Mouse (Mus musculus): ENCODE results near the gene Gm14137. TPM values are rescaled to one million over a fixed set of nuclear protein-coding genes. Genes with fewer than 3 reads are reported as not detected.

Gene Gm14137
- total and polyA plus RNA-seq, 3 experiments = 2.3 to 9.2 (median 3.3) TPM

- Histone ChIP-seq H3K79me2 (replicated peaks; ENCODE audit: control insufficient read depth, extremely low read depth, insufficient read depth, poor library complexity, severe bottlenecking) (peaks cover 6% of the 10 kb centered on the region; the same call in 1 of the 2 replicates), H3K4me3 (replicated peaks in 1 of 3; ENCODE audit: low read depth in 2 of 3, low read length in 2 of 3, poor library complexity in 1 of 3) (peak overlapping the region; percentile 83 to 94 (median 90)), H3K9me3 (replicated peaks; ENCODE audit: low read length) (no peaks in the 10 kb centered on the region), H3K4me1 (ENCODE audit: control insufficient read depth in 1 of 2, insufficient read depth in 2 of 2) (peaks cover 0 to 17% of the 10 kb centered on the region in 2 experiments; a peak in 2 of 4 replicates), H3K4me2 (ENCODE audit: insufficient read depth, low read depth, poor library complexity, severe bottlenecking) (peak overlapping the region; percentile 95; the same call in 1 of the 2 replicates), H3K27me3 (replicated peaks) (no peaks in the 10 kb centered on the region), H3K9ac (ENCODE audit: insufficient read depth, low read depth) (peak overlapping the region; percentile 74), H3K27ac (ENCODE audit: insufficient read depth, low read depth) (no peak overlapping the region), H3K36me3 (replicated peaks in 1 of 2; ENCODE audit: control insufficient read depth in 1 of 2, insufficient read depth in 1 of 2, low read length in 1 of 2) (peaks cover 26 to 47% of the 10 kb centered on the region in 2 experiments)
- TF ChIP-seq USF2 (conservative IDR thresholded peaks at IDR 0.05; ENCODE audit: low read depth, low read length) = no peak
- TF ChIP-seq MAFK (IDR thresholded peaks at IDR 0.05; ENCODE audit: insufficient replicate concordance, low read length) = no peak
- TF ChIP-seq IRF4 (IDR thresholded peaks at IDR 0.05; ENCODE audit: low read depth, low read length) = no peak
- no peak for TF ChIP-seq RCOR1 (conservative IDR thresholded peaks at IDR 0.05; ENCODE audit: low read depth, low read length)
- TF ChIP-seq SIN3A (IDR thresholded peaks at IDR 0.05; ENCODE audit: low read length) = no peak
- no peak for TF ChIP-seq USF1 (IDR thresholded peaks at IDR 0.05; ENCODE audit: low read depth, low read length)
- TF ChIP-seq JUND (conservative IDR thresholded peaks at IDR 0.05; ENCODE audit: low read depth, low read length) = no peak
- peak; percentile 67 for TF ChIP-seq ELF1 (IDR thresholded peaks at IDR 0.05; ENCODE audit: low read depth, low read length)
- TF ChIP-seq ZMIZ1 (IDR thresholded peaks at IDR 0.05; ENCODE audit: low read depth, low read length) = no peak; the same call in 1 of the 2 replicates
- TF ChIP-seq TCF12 (IDR thresholded peaks at IDR 0.05; ENCODE audit: low read depth, low read length) = no peak
- no peak for TF ChIP-seq RAD21 (IDR thresholded peaks at IDR 0.05; ENCODE audit: low read depth, low read length)
- TF ChIP-seq MYC (IDR thresholded peaks at IDR 0.05; ENCODE audit: low read depth, low read length) = 0 out of 2 replicates have a peak, but pooled peaks have one; percentile 14
- TF ChIP-seq NRF1 (IDR thresholded peaks at IDR 0.05; ENCODE audit: low read depth, low read length) = no peak
- TF ChIP-seq SMC3 (IDR thresholded peaks at IDR 0.05; ENCODE audit: low read depth, low read length) = no peak
- TF ChIP-seq MXI1 (IDR thresholded peaks at IDR 0.05; ENCODE audit: low read depth, low read length) = peak; percentile 12; the same call in 1 of the 2 replicates
- TF ChIP-seq POLR2AphosphoS2 (IDR thresholded peaks at IDR 0.05; ENCODE audit: low read depth, low read length) = no peak
- no peak for TF ChIP-seq CTCF (conservative IDR thresholded peaks at IDR 0.05 in 1 of 2, IDR thresholded peaks at IDR 0.05 in 1 of 2; ENCODE audit: low read depth in 2 of 2, low read length in 2 of 2)
- peak; percentile 51 for DNase-seq (ENCODE audit: extremely low read depth)
- in situ Hi-C loops (cut with MboI; ENCODE audit: low pct_ligation_motif_present, low pct_unique_long_range_greater_than_20kb, low sequenced_read_pairs) = no loop called here
- dilution Hi-C loops (cut with MboI; ENCODE audit: extremely low pct_ligation_motif_present, extremely low pct_unique_long_range_greater_than_20kb, low sequenced_read_pairs) = no loop called here
Measured at GRCm38 (mm10) chr2:119209176-119209507, 34.8 kb downstream of the Gm14137 start.

Other genes with a start within 250 kb of the Gm14137 start
- 4.4 and 5.1 TPM in 2 replicates for gene Chst14, start 248.0 kb upstream of the Gm14137 start, total RNA-seq (2012; rRNA removed)
- gene Chst14, start 248.0 kb upstream of the Gm14137 start, total RNA-seq (2014; rRNA removed) = 3.1 and 4.7 TPM in 2 replicates
- 6.7 and 8.4 TPM in 2 replicates for gene Chst14, start 248.0 kb upstream of the Gm14137 start, polyA plus RNA-seq (2012; ENCODE audit: insufficient read length, low read depth)
- 11.7 and 13.9 TPM in 2 replicates for gene Ccdc32, start 145.1 kb upstream of the Gm14137 start, total RNA-seq (2012; rRNA removed)
- 17.6 and 18.3 TPM in 2 replicates for gene Ccdc32, start 145.1 kb upstream of the Gm14137 start, total RNA-seq (2014; rRNA removed)
- 11.5 and 11.8 TPM in 2 replicates for gene Ccdc32, start 145.1 kb upstream of the Gm14137 start, polyA plus RNA-seq (2012; ENCODE audit: insufficient read length, low read depth)
- 14.7 and 14.8 TPM in 2 replicates for gene Rpusd2, start 139.7 kb upstream of the Gm14137 start, total RNA-seq (2012; rRNA removed)
- 9.3 and 10.7 TPM in 2 replicates for gene Rpusd2, start 139.7 kb upstream of the Gm14137 start, total RNA-seq (2014; rRNA removed)
- gene Rpusd2, start 139.7 kb upstream of the Gm14137 start, polyA plus RNA-seq (2012; ENCODE audit: insufficient read length, low read depth) = 12.3 and 13.7 TPM in 2 replicates
- 19.9 and 23.3 TPM in 2 replicates for gene Knl1, start 127.4 kb upstream of the Gm14137 start, total RNA-seq (2012; rRNA removed)
- gene Knl1, start 127.4 kb upstream of the Gm14137 start, total RNA-seq (2014; rRNA removed) = 23.8 and 29.6 TPM in 2 replicates
- gene Knl1, start 127.4 kb upstream of the Gm14137 start, polyA plus RNA-seq (2012; ENCODE audit: insufficient read length, low read depth) = 13.7 and 16.2 TPM in 2 replicates
- gene Rad51, start 61.7 kb upstream of the Gm14137 start, total RNA-seq (2012; rRNA removed) = 40.5 and 45.0 TPM in 2 replicates
- gene Rad51, start 61.7 kb upstream of the Gm14137 start, total RNA-seq (2014; rRNA removed) = 16.1 and 18.6 TPM in 2 replicates
- gene Rad51, start 61.7 kb upstream of the Gm14137 start, polyA plus RNA-seq (2012; ENCODE audit: insufficient read length, low read depth) = 87.5 and 109 TPM in 2 replicates
- gene Rmdn3, start 17.5 kb upstream of the Gm14137 start, total RNA-seq (2012; rRNA removed) = 49.9 and 52.0 TPM in 2 replicates
- 59.1 and 61.2 TPM in 2 replicates for gene Rmdn3, start 17.5 kb upstream of the Gm14137 start, total RNA-seq (2014; rRNA removed)
- gene Rmdn3, start 17.5 kb upstream of the Gm14137 start, polyA plus RNA-seq (2012; ENCODE audit: insufficient read length, low read depth) = 41.8 and 48.1 TPM in 2 replicates
- 9.5 and 18.2 TPM in 2 replicates for gene Gchfr, start 6.7 kb upstream of the Gm14137 start, total RNA-seq (2012; rRNA removed)
- 0.93 and 1.8 TPM in 2 replicates for gene Gchfr, start 6.7 kb upstream of the Gm14137 start, total RNA-seq (2014; rRNA removed)
- 1.1 and 2.7 TPM in 2 replicates for gene Gchfr, start 6.7 kb upstream of the Gm14137 start, polyA plus RNA-seq (2012; ENCODE audit: insufficient read length, low read depth)
- gene Zfyve19, start 34.1 kb downstream of the Gm14137 start, total RNA-seq (2012; rRNA removed) = 38.2 and 38.7 TPM in 2 replicates
- gene Zfyve19, start 34.1 kb downstream of the Gm14137 start, total RNA-seq (2014; rRNA removed) = 25.6 and 28.0 TPM in 2 replicates
- gene Zfyve19, start 34.1 kb downstream of the Gm14137 start, polyA plus RNA-seq (2012; ENCODE audit: insufficient read length, low read depth) = 39.9 and 45.2 TPM in 2 replicates
- 15.3 and 18.2 TPM in 2 replicates for gene Dnajc17, start 34.3 kb downstream of the Gm14137 start, total RNA-seq (2012; rRNA removed)
- gene Dnajc17, start 34.3 kb downstream of the Gm14137 start, total RNA-seq (2014; rRNA removed) = 19.6 and 19.8 TPM in 2 replicates
- gene Dnajc17, start 34.3 kb downstream of the Gm14137 start, polyA plus RNA-seq (2012; ENCODE audit: insufficient read length, low read depth) = 22.9 and 26.3 TPM in 2 replicates
- gene Ppp1r14d, start 55.4 kb downstream of the Gm14137 start, total RNA-seq (2012; rRNA removed) = not detected in 2 replicates
- gene Ppp1r14d, start 55.4 kb downstream of the Gm14137 start, total RNA-seq (2014; rRNA removed) = not detected in 2 replicates
- not detected in 2 replicates for gene Ppp1r14d, start 55.4 kb downstream of the Gm14137 start, polyA plus RNA-seq (2012; ENCODE audit: insufficient read length, low read depth)
- not detected in 2 replicates for gene Spint1, start 62.9 kb downstream of the Gm14137 start, total RNA-seq (2012; rRNA removed)
- gene Spint1, start 62.9 kb downstream of the Gm14137 start, total RNA-seq (2014; rRNA removed) = not detected in 2 replicates
- gene Spint1, start 62.9 kb downstream of the Gm14137 start, polyA plus RNA-seq (2012; ENCODE audit: insufficient read length, low read depth) = not detected in 2 replicates
- 0.08 and 0.17 TPM in 2 replicates for gene Rhov, start 96.8 kb downstream of the Gm14137 start, total RNA-seq (2012; rRNA removed)
- gene Rhov, start 96.8 kb downstream of the Gm14137 start, total RNA-seq (2014; rRNA removed) = not detected in 2 replicates
- not detected in 2 replicates for gene Rhov, start 96.8 kb downstream of the Gm14137 start, polyA plus RNA-seq (2012; ENCODE audit: insufficient read length, low read depth)
- gene Vps18, start 114.2 kb downstream of the Gm14137 start, total RNA-seq (2012; rRNA removed) = 14.8 and 15.4 TPM in 2 replicates
- gene Vps18, start 114.2 kb downstream of the Gm14137 start, total RNA-seq (2014; rRNA removed) = 7.4 and 8.7 TPM in 2 replicates
- gene Vps18, start 114.2 kb downstream of the Gm14137 start, polyA plus RNA-seq (2012; ENCODE audit: insufficient read length, low read depth) = 15.8 and 17.9 TPM in 2 replicates
- 0.13 TPM in 1 of 2 replicates, not detected in the other for gene Dll4, start 151.3 kb downstream of the Gm14137 start, total RNA-seq (2012; rRNA removed)
- 0.12 TPM in 1 of 2 replicates, not detected in the other for gene Dll4, start 151.3 kb downstream of the Gm14137 start, total RNA-seq (2014; rRNA removed)
- gene Dll4, start 151.3 kb downstream of the Gm14137 start, polyA plus RNA-seq (2012; ENCODE audit: insufficient read length, low read depth) = not detected in 2 replicates
- 47.5 and 95.6 TPM in 2 replicates for gene Chac1, start 176.7 kb downstream of the Gm14137 start, total RNA-seq (2012; rRNA removed)
- gene Chac1, start 176.7 kb downstream of the Gm14137 start, total RNA-seq (2014; rRNA removed) = 47.2 and 49.2 TPM in 2 replicates
- 33.3 and 33.4 TPM in 2 replicates for gene Chac1, start 176.7 kb downstream of the Gm14137 start, polyA plus RNA-seq (2012; ENCODE audit: insufficient read length, low read depth)